Mouse (Mus musculus) kidney, adult 2 months (tissue): ENCODE results near the gene Wdr82.

ENCODE experiments used
- CTCF ChIP-seq: fragments of 200-500 bp; conservative IDR thresholded peaks from 2 replicates; pipeline ENCODE4 v1.5.1; 2011; ENCODE audit warnings: low read depth, mild to moderate bottlenecking, control low read depth, low read length, moderate library complexity, mixed read lengths; ENCODE audit not compliant: insufficient read depth, insufficient read length
- POLR2A ChIP-seq: fragments of 200-500 bp; IDR thresholded peaks from one replicate; pipeline ENCODE4 v1.6.1; 2011; ENCODE audit warnings: low read depth, low read length, control low read depth

GRCm38 (mm10) chr9:106231816-106232215, 61.1 kb downstream of the Wdr82 start:
- peak; percentile 35 for TF ChIP-seq CTCF
- TF ChIP-seq POLR2A, result peak; percentile 30
